Mouse (Mus musculus) hindbrain, embryonic 14.5 days (tissue): ENCODE data around the gene Map7. TPM values are rescaled to one million over a fixed set of nuclear protein-coding genes. Genes with fewer than 3 reads are reported as not detected.

Source experiments
- microRNA-seq: library from miRNA; unstranded; fragments of <30 nt; microRNA quantifications from one replicate; pipeline ENCODE4, GENCODE M21; 2016
- polyA plus RNA-seq: library from polyadenylated mRNA; unstranded; fragments of >200 nt; fragmentation: Nextera tagmentation; extraction: Ambion mirVana; gene quantifications from 2 replicates; pipeline ENCODE4 v1.2.1, GENCODE M21; 2014

Gene Map7
- polyA plus RNA-seq, 1 experiment from 2014 or later, result 8.7 TPM

Small RNAs within 50 kb of the gene (microRNA-seq; reads per million reads assigned to microRNA genes)
- not detected for gene Mir6413

Other genes with a start within 250 kb of the Map7 start
- 29.0 and 32.2 TPM in 2 replicates for gene Pex7, start 240.8 kb upstream of the Map7 start, polyA plus RNA-seq
- gene Map3k5, start 214.0 kb upstream of the Map7 start, polyA plus RNA-seq, result 1.5 and 1.8 TPM in 2 replicates
- gene Bclaf1, start 164.0 kb downstream of the Map7 start, polyA plus RNA-seq, result 115 and 118 TPM in 2 replicates
- gene Mtfr2, start 199.3 kb downstream of the Map7 start, polyA plus RNA-seq, result 0.31 and 0.38 TPM in 2 replicates